ENCODE assay signal across 22 mouse cellular contexts in genomic region chr5:137569031-137569430, GRCm38 (mm10). TPM values are rescaled to one million over a fixed set of nuclear protein-coding genes. Genes with fewer than 3 reads are reported as not detected.
DNase-seq lines count a peak whose midpoint lies in the region; ATAC-seq and TF ChIP-seq lines count a peak whose summit lies in the region.
"Had no signal": no experiment of that assay in that cellular context is flagged by ENCODE, and none has a peak within 500 bp of the region (broad histone marks: within the 10 kb centered on the region; RNA-seq: fewer than 3 reads in every experiment).

No protein-coding gene starts in this region.

- DNase-seq in gastrocnemius, adult 2 months, result no peak
- DNase-seq in gastrocnemius, adult 8-10 months (ENCODE audit: low spot score in 2 of 2), result no peak
- no peak for DNase-seq in lung, adult 2 months
- DNase-seq in kidney, adult 9 months, result no peak
- no peak for DNase-seq in urinary bladder, adult 18-20 months (ENCODE audit: low spot score in 2 of 2)
- DNase-seq: adrenal gland, adult 8-10 months; cerebellum, postnatal 10 days; right cerebral cortex, adult 18-20 months had no signal

- no peaks in the 10 kb centered on the region for H3K36me3 ChIP-seq in lung, embryonic 16.5 days (ENCODE audit: control insufficient read depth, insufficient read depth, low read length)
- peaks cover 10% of the 10 kb centered on the region for H3K36me3 ChIP-seq in liver, embryonic 12.5 days
- H3K36me3 ChIP-seq: heart, embryonic 15.5 days had no signal

- H3K4me3 ChIP-seq in gastrocnemius, adult 2 months, result peak overlapping the region; percentile 36; the same call in 1 of the 2 replicates
- H3K4me3 ChIP-seq in lung, embryonic 16.5 days (ENCODE audit: low read length), result no peak overlapping the region
- H3K4me3 ChIP-seq in lung, adult 2 months (replicated peaks; ENCODE audit: extremely low read depth, low read depth, low read length), result no peak overlapping the region
- peak overlapping the region; percentile 68; the same call in 1 of the 2 replicates for H3K4me3 ChIP-seq in liver, embryonic 12.5 days
- H3K4me3 ChIP-seq: forebrain, embryonic 13.5 days; heart, embryonic 15.5 days; hindbrain, embryonic 13.5 days had no signal

- TF ChIP-seq POLR2A in lung, adult 2 months (IDR thresholded peaks at IDR 0.05; ENCODE audit: borderline replicate concordance, extremely low read depth, low read depth, low read length), result no peak

- 58% methylated on average over 12 of the region's 12 CpGs for WGBS in lung, embryonic 16.5 days
- WGBS in lung, adult 2 months, result 51% methylated on average over 12 of the region's 12 CpGs
- WGBS in liver, embryonic 12.5 days (ENCODE audit: insufficient replicate concordance), result 58% methylated on average over 12 of the region's 12 CpGs

- H3K27ac ChIP-seq in gastrocnemius, adult 2 months, result no peak overlapping the region
- no peak overlapping the region for H3K27ac ChIP-seq in lung, embryonic 16.5 days (ENCODE audit: low read length)
- peak overlapping the region; percentile 94 for H3K27ac ChIP-seq in liver, embryonic 12.5 days
- H3K27ac ChIP-seq: forebrain, embryonic 13.5 days; heart, embryonic 15.5 days; hindbrain, embryonic 13.5 days had no signal

- H3K27me3 ChIP-seq in lung, embryonic 16.5 days (ENCODE audit: control insufficient read depth, insufficient read depth, low read depth, low read length), result peaks cover 2% of the 10 kb centered on the region; the same call in 1 of the 2 replicates
- H3K27me3 ChIP-seq in liver, embryonic 12.5 days (replicated peaks), result peaks cover 18% of the 10 kb centered on the region; the same call in 1 of the 2 replicates

- peaks cover 2% of the 10 kb centered on the region; the same call in 1 of the 2 replicates for H3K4me1 ChIP-seq in lung, embryonic 16.5 days (replicated peaks; ENCODE audit: control insufficient read depth, insufficient read depth, low read length)
- no peaks in the 10 kb centered on the region for H3K4me1 ChIP-seq in lung, adult 2 months (ENCODE audit: control insufficient read depth, insufficient read depth, low read length)
- H3K4me1 ChIP-seq in liver, embryonic 12.5 days, result peaks cover 63% of the 10 kb centered on the region
- H3K4me1 ChIP-seq: forebrain, embryonic 13.5 days; hindbrain, embryonic 13.5 days had no signal

- no peak for TF ChIP-seq CTCF in gastrocnemius, adult 2 months (IDR thresholded peaks at IDR 0.05)
- no peak for TF ChIP-seq CTCF in lung, adult 2 months (IDR thresholded peaks at IDR 0.05; ENCODE audit: insufficient read depth, low read length)

- intact Hi-C loops in gastrocnemius, adult 2 months (cut with DNase I), result no loop called here

- no peak for ATAC-seq in lung, embryonic 16.5 days (ENCODE audit: low read depth)
- no peak for ATAC-seq in liver, embryonic 12.5 days
- ATAC-seq: forebrain, embryonic 13.5 days had no signal

- peak overlapping the region; percentile 13; the same call in 1 of the 2 replicates for H3K4me2 ChIP-seq in lung, embryonic 16.5 days (ENCODE audit: low read depth, low read length)
- H3K4me2 ChIP-seq in liver, embryonic 12.5 days, result peak overlapping the region; percentile 92
- H3K4me2 ChIP-seq: forebrain, embryonic 13.5 days; heart, embryonic 15.5 days; hindbrain, embryonic 13.5 days had no signal

- H3K9me3 ChIP-seq in lung, embryonic 16.5 days (ENCODE audit: control insufficient read depth, low read length), result no peaks in the 10 kb centered on the region
- H3K9me3 ChIP-seq in liver, embryonic 12.5 days (replicated peaks), result no peaks in the 10 kb centered on the region; the same call in 1 of the 2 replicates
- H3K9me3 ChIP-seq: forebrain, embryonic 13.5 days; heart, embryonic 15.5 days; hindbrain, embryonic 13.5 days had no signal

- H3K9ac ChIP-seq in lung, embryonic 16.5 days (ENCODE audit: low read length), result no peak overlapping the region
- no peak overlapping the region for H3K9ac ChIP-seq in liver, embryonic 12.5 days
- H3K9ac ChIP-seq: forebrain, embryonic 13.5 days; heart, embryonic 15.5 days; hindbrain, embryonic 13.5 days had no signal

RNA-seq across cellular contexts. Expression of gene Tfr2, which starts 0.6 kb away (rescaled TPM):
- total RNA-seq in gastrocnemius, adult 2 months (2021), result not detected
- not detected for total RNA-seq in gastrocnemius, adult 8-10 months (2022)
- polyA plus RNA-seq in lung, embryonic 16.5 days (2015; fragmentation: Nextera tagmentation; extraction: Ambion mirVana), result 0.46 and 1.4 TPM in 2 replicates
- 0.54 and 0.69 TPM in 2 replicates for polyA plus RNA-seq in lung, adult 2 months (2012; rRNA removed)
- polyA plus RNA-seq in liver, embryonic 12.5 days (2016; fragmentation: Nextera tagmentation; extraction: Ambion mirVana), result 51.0 and 53.9 TPM in 2 replicates

RNA-seq across cellular contexts. Expression of gene Actl6b, which starts 15.7 kb away (rescaled TPM):
- total RNA-seq in gastrocnemius, adult 2 months (2021), result not detected
- total RNA-seq in gastrocnemius, adult 8-10 months (2022), result not detected
- polyA plus RNA-seq in lung, embryonic 16.5 days (2015; fragmentation: Nextera tagmentation; extraction: Ambion mirVana), result 0.51 and 0.60 TPM in 2 replicates
- polyA plus RNA-seq in lung, adult 2 months (2012; rRNA removed), result 0.07 TPM in 1 of 2 replicates, not detected in the other
- not detected in 2 replicates for polyA plus RNA-seq in liver, embryonic 12.5 days (2016; fragmentation: Nextera tagmentation; extraction: Ambion mirVana)
- total RNA-seq: ES-E14; gastrocnemius, postnatal 4 days had no signal
- polyA plus RNA-seq: kidney, embryonic 14.5 days had no signal

RNA-seq across cellular contexts. Expression of gene Mospd3, which starts 31.8 kb away (rescaled TPM):
- total RNA-seq in gastrocnemius, adult 2 months (2021), result 10 to 100 TPM in 1 of 2 experiments, 1 to 10 TPM in 1; 9.8 to 12.2 TPM
- total RNA-seq in gastrocnemius, adult 8-10 months (2022), result 10 to 100 TPM; 10.1 to 13.6 (median 11.6) TPM
- 30.4 and 30.7 TPM in 2 replicates for polyA plus RNA-seq in lung, embryonic 16.5 days (2015; fragmentation: Nextera tagmentation; extraction: Ambion mirVana)
- 89.1 and 103 TPM in 2 replicates for polyA plus RNA-seq in lung, adult 2 months (2012; rRNA removed)
- 45.5 and 48.4 TPM in 2 replicates for polyA plus RNA-seq in liver, embryonic 12.5 days (2016; fragmentation: Nextera tagmentation; extraction: Ambion mirVana)

RNA-seq across cellular contexts. Expression of gene Gnb2, which starts 35.7 kb away (rescaled TPM):
- total RNA-seq in gastrocnemius, adult 2 months (2021), result 100 to 1,000 TPM; 118 to 148 TPM
- 100 to 1,000 TPM; 118 to 137 (median 128) TPM for total RNA-seq in gastrocnemius, adult 8-10 months (2022)
- polyA plus RNA-seq in lung, embryonic 16.5 days (2015; fragmentation: Nextera tagmentation; extraction: Ambion mirVana), result 379 and 400 TPM in 2 replicates
- polyA plus RNA-seq in lung, adult 2 months (2012; rRNA removed), result 1,063 and 1,258 TPM in 2 replicates
- 215 and 221 TPM in 2 replicates for polyA plus RNA-seq in liver, embryonic 12.5 days (2016; fragmentation: Nextera tagmentation; extraction: Ambion mirVana)

RNA-seq across cellular contexts. Expression of gene Epo, which starts 36.0 kb away (rescaled TPM):
- not detected for total RNA-seq in gastrocnemius, adult 2 months (2021)
- total RNA-seq in gastrocnemius, adult 8-10 months (2022), result not detected
- polyA plus RNA-seq in lung, embryonic 16.5 days (2015; fragmentation: Nextera tagmentation; extraction: Ambion mirVana), result 0.31 and 0.98 TPM in 2 replicates
- not detected in 2 replicates for polyA plus RNA-seq in lung, adult 2 months (2012; rRNA removed)
- 1.7 and 2.3 TPM in 2 replicates for polyA plus RNA-seq in liver, embryonic 12.5 days (2016; fragmentation: Nextera tagmentation; extraction: Ambion mirVana)
- total RNA-seq: adrenal gland, adult 8-10 months; gastrocnemius, postnatal 4 days; layer of hippocampus, postnatal 25 days; left cerebral cortex, postnatal 14 days had no signal
- polyA plus RNA-seq: embryonic facial prominence, embryonic 14.5 days; forebrain, embryonic 13.5 days; heart, embryonic 15.5 days; hindbrain, embryonic 13.5 days; kidney, embryonic 14.5 days; large intestine, adult 2 months; midbrain, embryonic 14.5 days; thymus, postnatal 0 days had no signal

Comparison
In these comparisons a context has a peak if more than half of its experiments do, and no peak if none do; other contexts are left out.
1. H3K4me3 ChIP-seq: peak in gastrocnemius, adult 2 months (single experiment) and liver, embryonic 12.5 days (single experiment); none in lung, embryonic 16.5 days (single experiment) and lung, adult 2 months (single experiment).
2. RNA of gene Tfr2, which starts 0.6 kb away (polyA plus RNA-seq): 51.0 to 53.9 TPM in liver, embryonic 12.5 days; 0.54 to 0.69 TPM in lung, adult 2 months and 0.46 to 1.4 TPM in lung, embryonic 16.5 days; every median in the first group is over 10 times any median in the second.